Mouse (Mus musculus): ENCODE measurements around the gene Zfp966.
"Not testable (repeated sequence)": the region's sequence is repeated elsewhere in the genome, so short reads cannot be mapped to it uniquely, and the experiment has no call there.

Zfp966 gene

GRCm38 (mm10) chr2:175931000-175931399, at the start of gene Zfp966:
Gene Zfp966, minus strand, starts transcription at chr2:175931100.
- DNase-seq, result not testable (repeated sequence)

GRCm38 (mm10) chr2:175965031-175965430, 34.1 kb upstream of the Zfp966 start, which contains the start of gene Gm2026:
Gene Gm2026, plus strand, starts transcription at chr2:175965331.
- not testable (repeated sequence) for DNase-seq

GRCm38 (mm10) chr2:175869024-175869423, 61.9 kb downstream of the Zfp966 start, which contains the start of gene Gm6710:
Gene Gm6710, plus strand, starts transcription at chr2:175869219.
- not testable (repeated sequence) for DNase-seq

All from spleen, adult 18-20 months (tissue).